Comparison of ENCODE assay signal across 1 mouse cellular context in the genomic region with DNA sequence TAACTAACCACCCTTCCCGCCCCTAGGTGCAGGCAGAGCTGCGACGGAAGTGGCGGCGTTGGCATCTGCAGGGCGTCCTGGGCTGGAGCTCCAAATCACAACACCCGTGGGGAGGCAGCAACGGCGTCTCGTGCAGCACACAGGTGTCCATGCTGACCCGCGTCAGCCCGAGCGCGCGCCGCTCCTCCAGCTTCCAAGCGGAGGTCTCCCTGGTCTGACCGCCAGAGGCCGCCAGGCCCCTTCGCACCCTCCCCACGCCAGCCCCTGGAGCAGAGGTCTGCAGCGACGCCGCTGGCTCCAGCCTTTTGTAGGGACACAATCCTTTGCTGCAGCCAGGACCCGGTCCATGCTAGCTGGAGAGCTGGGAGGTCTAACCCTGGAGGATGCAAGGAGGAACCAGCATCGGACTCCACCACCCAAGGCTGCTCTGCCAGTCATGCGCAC.
TF ChIP-seq lines count a peak whose summit lies in the region.

No protein-coding gene starts in this region.

TF ChIP-seq in CH12.LX, 34 proteins besides CTCF, POLR2A, EP300 and RAD21 (continued from another document):
- no peak for TF ChIP-seq MAZ (IDR thresholded peaks at IDR 0.05; ENCODE audit: low read depth, low read length)
- no peak for TF ChIP-seq JUN (IDR thresholded peaks at IDR 0.05; ENCODE audit: insufficient read depth, low read depth, low read length)
- TF ChIP-seq NELFE (IDR thresholded peaks at IDR 0.05; ENCODE audit: low read depth, low read length): no peak
- peak; percentile 56; the same call in 1 of the 2 replicates for TF ChIP-seq NRF1 (IDR thresholded peaks at IDR 0.05; ENCODE audit: low read depth, low read length)
- TF ChIP-seq MAFK (IDR thresholded peaks at IDR 0.05; ENCODE audit: insufficient replicate concordance, low read length): no peak
- TF ChIP-seq HCFC1 (IDR thresholded peaks at IDR 0.05; ENCODE audit: low read depth, low read length): no peak
- no peak for TF ChIP-seq ETS1 (conservative IDR thresholded peaks at IDR 0.05; ENCODE audit: low read depth, low read length)
- no peak for TF ChIP-seq CHD1 (IDR thresholded peaks at IDR 0.05; ENCODE audit: low read depth, low read length)
- no peak for TF ChIP-seq USF2 (conservative IDR thresholded peaks at IDR 0.05; ENCODE audit: low read depth, low read length)
- no peak for TF ChIP-seq RCOR1 (conservative IDR thresholded peaks at IDR 0.05; ENCODE audit: low read depth, low read length)
- no peak for TF ChIP-seq ZKSCAN1 (IDR thresholded peaks at IDR 0.05; ENCODE audit: borderline replicate concordance, low read depth, low read length)
- TF ChIP-seq JUND (conservative IDR thresholded peaks at IDR 0.05; ENCODE audit: low read depth, low read length): no peak
- TF ChIP-seq PAX5 (IDR thresholded peaks at IDR 0.05; ENCODE audit: low read length): no peak
- TF ChIP-seq TCF12 (IDR thresholded peaks at IDR 0.05; ENCODE audit: low read depth, low read length): no peak
- TF ChIP-seq IRF4 (IDR thresholded peaks at IDR 0.05; ENCODE audit: low read depth, low read length): no peak
- 0 out of 2 replicates have a peak, but pooled peaks have one; percentile 28 for TF ChIP-seq MAX (IDR thresholded peaks at IDR 0.05; ENCODE audit: low read length)
- TF ChIP-seq MYC (IDR thresholded peaks at IDR 0.05; ENCODE audit: low read depth, low read length): no peak
TF ChIP-seq in CH12.LX: peak in this region for 4.
